Mouse (Mus musculus): Measurements from ENCODE around the gene Ifrd2.
"Not testable (repeated sequence)": the region's sequence is repeated elsewhere in the genome, so short reads cannot be mapped to it uniquely, and the experiment has no call there.

Gene Ifrd2

DNA sequence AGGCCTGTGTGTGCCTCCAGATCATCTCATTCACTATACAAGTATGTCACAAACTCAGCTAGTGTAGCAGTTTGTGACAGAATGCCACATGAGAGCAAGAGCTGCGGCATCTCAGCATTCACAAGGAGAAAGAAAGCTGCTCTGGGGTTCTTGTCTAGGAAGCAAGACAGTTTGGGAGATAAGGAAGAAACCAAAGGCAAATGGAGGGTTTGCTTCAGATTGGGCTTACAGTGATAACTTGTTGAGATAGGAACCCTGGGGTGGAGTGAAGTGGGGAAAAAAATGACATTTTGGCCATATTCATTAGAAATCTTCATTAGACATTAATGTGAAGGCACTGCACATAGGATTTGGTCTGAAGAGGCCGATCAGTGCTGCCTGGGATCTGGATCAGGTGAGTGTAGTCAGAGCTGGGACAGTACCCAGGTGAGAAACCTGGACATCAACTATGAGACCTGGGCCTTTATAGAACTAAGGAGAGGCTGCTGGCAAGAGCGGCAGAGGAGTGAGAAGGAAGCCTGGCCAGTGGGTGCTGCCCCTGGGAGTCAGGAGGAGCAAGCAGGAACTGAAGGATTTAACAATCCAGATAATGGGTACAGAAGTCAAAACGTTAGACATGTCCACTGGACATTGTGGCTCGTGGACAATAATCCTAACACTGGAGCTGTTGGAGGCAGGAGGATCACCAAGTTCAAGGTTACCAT, 34.6 kb upstream of the Ifrd2 start:
- no peak for DNase-seq (ENCODE audit: low spot score)

DNA sequence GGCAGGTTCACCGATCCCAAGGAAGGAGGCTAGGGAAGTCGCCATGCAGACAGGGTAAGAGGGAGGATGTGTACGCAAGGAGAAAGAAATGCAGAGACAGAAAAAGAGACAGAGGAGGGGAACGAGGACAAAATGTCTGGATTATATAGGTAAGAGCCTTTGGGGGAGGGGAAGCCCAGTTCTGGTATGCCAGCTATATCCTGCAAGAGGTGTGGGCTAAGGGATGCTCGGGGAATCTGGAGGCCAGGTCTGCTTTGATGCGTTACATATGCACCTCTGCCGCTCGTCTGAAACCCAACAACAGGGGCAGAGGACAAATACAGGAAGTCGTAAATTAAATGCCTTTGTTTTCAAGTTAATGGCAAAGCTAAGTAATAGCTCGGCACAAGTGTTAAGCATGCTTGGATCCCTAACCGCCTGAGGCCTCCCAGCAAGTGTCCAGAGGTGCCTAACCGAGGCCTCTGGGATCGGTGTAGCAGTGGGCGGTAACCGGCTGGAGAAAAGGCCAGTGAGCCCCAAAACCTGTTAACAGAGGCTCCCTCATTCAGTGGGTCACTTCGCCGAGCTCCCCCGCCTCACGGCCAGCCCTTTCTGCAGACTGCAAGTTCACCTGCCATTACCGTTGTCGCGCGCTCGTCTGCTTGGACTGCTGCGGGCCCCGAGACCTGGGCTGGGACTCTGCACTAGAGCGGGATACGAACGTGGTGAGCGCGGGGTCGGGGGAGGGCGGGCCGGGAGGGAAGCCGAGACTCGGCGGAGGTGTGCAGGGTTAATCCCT, 33.7 kb upstream of the Ifrd2 start:
- no peak for DNase-seq (ENCODE audit: low spot score)

DNA sequence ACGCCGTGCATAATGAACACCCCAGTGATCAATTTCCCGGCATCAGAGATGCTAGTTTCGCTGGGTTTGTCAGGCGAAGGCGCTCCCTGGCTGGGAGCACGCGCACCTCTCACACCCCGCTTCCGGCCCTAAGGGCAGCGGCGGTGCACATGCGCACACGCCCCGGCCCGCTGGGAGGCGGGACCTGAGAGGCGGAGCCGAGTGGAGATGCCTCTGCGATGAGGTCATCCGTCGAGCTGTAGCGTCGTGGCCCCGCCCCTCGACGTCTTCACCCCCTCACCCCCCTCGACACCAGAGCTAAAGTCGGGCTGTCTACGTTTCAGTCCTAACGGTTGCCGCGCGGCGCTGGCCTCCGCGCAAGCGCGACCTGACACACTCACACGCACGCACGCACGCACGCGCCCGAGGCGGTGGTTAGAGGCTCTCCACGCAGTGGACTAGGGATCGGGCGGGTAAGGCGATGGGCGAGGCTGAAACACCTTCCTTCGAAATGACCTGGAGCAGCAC, 33.1 kb upstream of the Ifrd2 start:
- DNase-seq (ENCODE audit: low spot score), result peak; percentile 97

DNA sequence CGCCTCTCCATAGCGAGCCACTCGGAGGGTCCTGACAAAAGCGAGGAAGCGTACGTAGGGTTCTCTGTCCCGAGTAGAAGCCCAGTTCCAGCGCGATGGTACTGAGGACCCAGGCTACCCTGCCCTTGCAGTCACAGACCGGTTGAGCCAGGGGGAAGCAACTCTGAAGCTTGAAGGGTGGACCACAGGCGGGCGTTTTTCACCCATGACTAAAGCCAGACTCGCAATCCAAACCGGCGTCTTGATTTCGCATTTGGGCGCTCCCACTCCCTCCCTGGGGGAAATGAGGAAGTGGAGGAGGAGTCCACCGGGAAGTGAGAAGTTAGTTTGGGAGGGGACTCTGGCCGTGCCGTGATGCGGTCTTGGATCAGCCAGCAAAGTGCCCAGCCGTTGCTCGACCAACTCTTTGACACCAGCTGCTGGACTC, 32.4 kb upstream of the Ifrd2 start:
- no peak for DNase-seq (ENCODE audit: low spot score)

DNA sequence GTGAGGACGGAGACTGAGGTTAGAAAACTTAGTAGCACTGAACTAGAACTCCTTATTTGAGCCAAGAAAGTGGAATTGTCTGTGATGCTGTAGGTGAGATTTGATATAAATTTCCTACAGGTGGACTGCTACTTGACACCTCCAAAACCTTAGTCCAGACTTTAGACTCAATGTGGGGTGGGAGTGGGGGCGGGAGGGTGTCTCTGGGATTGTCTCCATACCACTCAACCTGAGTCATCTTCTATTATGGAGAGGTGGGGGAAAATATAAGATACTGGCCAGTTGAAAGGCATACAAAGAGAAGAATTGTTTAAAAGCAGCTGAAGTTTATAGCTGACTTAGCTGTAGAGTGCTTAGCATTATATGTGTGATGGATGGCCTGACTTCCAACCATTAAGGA, 31.7 kb upstream of the Ifrd2 start:
- DNase-seq (ENCODE audit: low spot score), result no peak

DNA sequence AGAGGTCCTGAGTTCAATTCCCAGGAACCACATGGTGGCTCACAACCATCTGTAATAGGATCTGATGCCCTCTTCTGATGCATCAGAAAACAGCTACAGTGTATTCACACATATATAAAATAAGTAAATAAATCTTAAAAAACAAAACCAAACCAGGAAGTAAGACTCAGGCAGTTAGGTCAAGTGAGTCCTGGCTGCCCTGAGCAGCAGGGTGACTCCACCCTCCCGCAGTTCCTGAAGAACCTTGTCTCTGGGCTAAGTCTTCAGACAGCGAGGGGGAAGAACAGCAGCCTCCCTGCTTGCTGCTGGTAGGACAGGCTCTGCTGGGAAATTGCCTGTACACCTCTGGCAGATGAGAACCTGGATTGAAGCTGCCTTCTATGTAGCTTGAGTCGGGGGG, 31.1 kb upstream of the Ifrd2 start:
- DNase-seq (ENCODE audit: low spot score), result no peak

DNA sequence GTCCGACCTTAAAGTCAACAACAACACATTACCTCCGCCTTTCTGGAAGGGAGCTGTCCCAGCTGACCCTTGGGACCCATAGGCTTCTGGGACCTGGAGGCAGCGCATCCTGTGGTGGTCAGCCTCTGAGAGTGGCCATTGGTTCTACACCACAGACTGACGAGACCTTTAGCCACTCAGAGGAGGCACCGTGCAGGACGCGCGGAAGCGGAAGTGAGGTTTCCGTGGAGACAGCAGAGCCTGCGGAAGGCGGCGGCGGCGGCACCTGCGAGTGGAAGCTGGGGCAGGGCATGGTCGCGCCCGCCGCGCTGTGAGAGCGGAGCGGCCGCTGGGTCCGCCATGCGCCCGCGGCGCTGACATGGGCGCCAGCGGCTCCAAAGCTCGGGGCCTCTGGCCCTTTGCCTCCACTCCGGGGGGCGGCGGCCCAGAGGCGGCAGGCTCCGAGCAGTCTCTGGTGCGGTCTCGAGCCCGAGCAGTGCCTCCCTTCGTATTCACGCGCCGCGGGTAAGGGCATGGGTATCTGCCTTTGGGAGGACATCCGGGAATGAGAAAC, 24.3 kb upstream of the Ifrd2 start, which contains the start of gene Tusc2:
TSS of gene Tusc2 (plus strand) at position 227 of the 553 bp plus-strand sequence.
- DNase-seq (ENCODE audit: low spot score), result peak; percentile 90

DNA sequence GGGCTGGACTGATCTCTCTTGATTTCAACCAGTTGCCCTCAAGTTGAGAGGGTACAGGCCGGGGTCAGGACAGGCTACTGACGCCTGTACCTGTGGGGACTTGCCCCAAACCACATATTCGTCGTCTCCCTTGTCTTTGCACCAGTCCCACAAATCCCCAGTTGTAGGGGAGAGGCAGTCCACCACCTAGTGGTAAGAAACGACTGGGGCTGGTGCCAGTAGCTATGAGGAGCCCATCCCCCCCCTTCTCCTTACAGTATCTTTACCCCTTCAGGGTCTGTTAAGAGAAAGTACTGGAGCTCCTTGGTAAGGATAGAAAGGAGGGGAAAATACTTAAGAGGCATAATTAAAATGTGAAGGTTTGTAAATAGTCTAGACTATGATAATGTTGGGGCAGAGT, 21.9 kb upstream of the Ifrd2 start:
- DNase-seq (ENCODE audit: low spot score), result not testable (repeated sequence)

DNA sequence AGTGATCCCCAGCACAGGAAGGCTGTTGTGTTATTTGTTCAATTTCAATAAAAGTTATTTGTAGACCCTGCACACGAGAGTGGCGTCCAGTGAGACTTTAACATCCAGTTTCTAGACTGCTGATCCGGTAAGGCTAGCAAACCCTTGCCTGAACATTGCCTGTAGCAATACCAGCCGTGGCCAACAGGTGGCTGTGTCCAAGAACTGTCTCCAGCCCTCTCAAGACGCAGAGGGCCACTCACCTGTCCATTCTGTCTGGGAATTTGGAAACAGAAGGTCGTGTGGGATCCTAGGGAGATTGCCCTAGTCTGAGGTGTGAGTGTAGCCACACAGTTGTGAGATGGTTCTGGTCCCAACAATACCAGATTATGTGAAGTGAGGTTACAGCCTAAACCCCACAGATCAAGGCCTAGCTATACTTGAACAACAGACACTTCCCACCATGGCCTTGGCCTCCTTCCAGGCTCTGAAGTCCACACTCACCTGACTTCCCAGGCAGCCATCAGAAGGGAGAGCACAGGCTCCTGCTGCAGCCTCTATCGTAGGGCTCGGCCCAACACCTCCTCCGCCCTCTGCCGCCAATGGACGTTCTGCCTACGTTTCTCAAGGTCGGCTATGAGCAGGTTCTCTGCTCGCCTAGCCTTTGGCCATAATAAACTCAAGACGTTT, 21.3 kb upstream of the Ifrd2 start:
- peak; percentile 85 for DNase-seq (ENCODE audit: low spot score)

DNA sequence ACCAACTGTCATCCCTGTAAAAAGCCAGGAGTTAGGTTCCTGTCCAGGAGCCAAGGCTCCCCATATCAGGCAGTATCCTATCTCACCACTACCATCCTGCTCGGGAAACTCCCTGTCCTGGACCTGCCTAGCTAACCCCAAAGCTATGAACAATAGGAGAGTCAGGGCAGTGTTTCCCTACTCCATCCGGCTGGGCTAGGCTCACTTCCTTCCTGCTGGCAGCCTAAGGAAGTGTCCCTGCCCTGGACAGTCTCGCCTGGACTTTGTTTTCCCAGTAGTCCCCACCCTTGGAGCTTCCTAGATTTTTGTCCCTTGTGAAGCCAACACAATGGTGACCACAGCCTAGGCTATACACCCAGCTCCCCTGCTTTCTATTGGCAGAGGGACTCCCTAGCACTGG, 20.6 kb upstream of the Ifrd2 start:
- no peak for DNase-seq (ENCODE audit: low spot score)

DNA sequence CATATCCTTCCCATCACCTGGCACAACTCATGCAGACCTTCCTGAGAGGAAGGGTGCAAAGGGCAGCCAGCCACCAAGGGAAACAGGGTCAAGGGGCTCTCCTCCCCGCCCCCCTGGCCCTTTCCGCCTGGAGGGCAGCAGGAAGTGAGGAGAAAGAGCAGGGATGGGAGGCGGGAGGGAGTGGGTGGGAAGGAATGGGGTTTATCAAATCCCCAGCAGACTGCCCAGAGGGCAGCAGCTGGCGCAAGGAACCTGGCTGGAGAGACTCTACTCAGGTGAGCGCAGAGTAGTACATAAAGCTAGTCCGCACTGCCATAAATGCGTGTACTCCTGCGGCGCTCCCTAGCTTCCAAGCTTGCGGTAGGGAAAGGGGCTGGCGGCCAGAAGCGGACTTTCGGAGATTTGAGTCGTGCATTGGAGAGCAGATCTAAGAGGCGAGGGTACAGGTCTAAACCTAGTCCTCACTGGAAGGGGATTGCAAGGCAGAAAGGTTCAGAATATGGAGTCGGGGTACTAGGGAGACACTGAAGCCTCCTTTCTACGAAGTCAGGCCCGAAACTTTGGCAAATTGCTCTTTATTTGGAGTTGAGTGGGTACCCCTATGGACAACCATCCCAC, 19.6 kb upstream of the Ifrd2 start, which contains the start of gene Hyal2:
TSS of gene Hyal2 (plus strand) at position 244 of the 618 bp plus-strand sequence.
- DNase-seq (ENCODE audit: low spot score), result no peak

DNA sequence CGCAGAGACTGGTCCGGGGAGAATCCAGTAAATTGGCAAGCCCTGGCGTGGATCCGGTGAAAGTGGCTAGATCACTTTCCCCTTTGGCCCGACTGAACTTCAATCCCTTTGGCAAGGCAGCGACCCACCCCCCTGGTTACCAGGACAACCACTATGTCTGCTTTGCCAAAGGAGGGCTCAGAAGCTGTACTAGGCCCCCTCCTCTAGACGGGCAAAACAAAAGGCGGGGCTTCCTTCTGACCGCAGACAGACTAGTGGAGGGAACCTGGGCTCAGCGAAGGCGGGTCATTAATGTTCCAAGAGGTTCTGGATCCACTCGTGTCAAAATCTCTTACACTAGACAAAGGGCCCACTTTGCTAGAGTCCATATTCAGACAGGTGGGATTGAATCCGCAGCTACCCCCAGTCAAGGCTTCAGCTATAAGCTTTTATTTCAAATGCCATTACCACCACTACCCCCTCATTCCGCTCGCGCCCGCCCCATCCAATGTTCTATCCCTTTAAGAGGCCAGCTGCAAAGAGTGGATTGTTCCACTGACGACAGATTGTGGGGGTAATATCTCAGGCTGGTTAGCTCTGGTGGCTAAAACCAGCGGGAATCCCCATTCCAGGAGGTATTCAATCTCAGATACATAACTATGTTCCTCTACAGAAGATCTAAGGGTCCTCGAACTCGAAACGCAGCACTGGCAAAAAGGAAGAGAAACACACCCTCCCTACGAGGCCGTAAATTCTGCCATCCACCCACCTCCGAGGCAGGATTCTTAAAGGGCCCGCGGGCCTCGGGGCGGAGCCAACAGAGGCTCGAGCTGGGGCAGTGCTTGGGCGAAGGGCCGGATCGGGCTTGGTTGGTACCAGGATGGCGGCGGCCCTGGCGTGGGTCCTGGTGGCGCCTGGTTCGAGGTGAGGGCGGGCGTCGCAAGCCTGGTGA, 18.8 kb upstream of the Ifrd2 start:
- peak; percentile 89 for DNase-seq (ENCODE audit: low spot score)

DNA sequence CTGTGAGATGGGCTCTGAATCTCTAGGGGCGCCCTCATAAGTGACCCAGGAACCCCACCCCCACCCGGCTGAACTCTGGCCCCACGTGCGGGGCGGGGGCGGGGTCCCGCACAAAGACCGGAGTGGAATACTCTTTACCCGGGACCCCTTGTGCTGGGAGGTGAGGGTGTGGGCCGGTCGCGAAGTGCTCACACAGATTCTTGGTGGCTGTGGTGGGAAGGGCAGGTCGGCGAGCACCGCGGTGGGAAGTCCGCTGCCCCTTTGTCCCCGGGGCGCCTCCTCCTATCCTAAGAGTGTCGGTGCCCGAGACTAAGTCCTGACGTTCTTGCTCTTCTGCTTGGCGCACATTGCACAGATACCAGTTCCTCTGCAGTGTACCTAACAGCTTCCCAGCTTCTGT, 18.2 kb upstream of the Ifrd2 start:
- DNase-seq (ENCODE audit: low spot score), result no peak

DNA sequence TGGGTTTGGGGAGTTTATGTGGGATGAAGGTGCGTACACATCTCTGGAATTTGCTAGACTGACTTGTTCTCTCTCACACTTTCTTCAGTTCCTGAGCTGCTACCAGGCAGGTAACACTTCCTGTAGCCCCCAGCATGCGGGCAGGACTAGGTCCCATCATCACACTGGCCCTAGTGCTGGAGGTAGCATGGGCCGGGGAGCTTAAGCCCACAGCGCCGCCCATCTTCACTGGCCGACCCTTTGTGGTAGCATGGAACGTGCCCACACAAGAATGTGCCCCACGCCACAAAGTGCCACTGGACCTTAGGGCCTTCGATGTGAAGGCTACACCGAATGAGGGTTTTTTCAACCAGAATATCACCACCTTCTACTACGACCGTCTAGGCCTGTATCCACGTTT, 17.4 kb upstream of the Ifrd2 start:
- no peak for DNase-seq (ENCODE audit: low spot score)

DNA sequence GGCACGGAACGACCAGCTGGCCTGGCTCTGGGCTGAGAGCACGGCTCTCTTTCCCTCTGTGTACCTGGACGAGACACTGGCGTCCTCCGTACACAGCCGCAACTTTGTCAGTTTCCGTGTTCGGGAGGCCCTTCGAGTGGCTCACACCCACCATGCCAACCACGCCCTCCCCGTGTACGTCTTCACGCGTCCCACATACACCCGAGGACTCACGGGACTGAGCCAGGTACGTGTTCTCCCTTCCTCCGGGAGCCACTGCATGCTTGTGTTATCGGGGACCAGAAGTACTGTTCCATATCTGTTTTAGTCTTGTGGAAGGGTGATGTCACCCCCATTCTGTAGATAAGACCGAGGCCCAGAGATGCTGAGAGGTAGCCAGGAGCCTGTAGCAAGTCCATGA, 16.6 kb upstream of the Ifrd2 start:
- DNase-seq (ENCODE audit: low spot score), result peak; percentile 80

DNA sequence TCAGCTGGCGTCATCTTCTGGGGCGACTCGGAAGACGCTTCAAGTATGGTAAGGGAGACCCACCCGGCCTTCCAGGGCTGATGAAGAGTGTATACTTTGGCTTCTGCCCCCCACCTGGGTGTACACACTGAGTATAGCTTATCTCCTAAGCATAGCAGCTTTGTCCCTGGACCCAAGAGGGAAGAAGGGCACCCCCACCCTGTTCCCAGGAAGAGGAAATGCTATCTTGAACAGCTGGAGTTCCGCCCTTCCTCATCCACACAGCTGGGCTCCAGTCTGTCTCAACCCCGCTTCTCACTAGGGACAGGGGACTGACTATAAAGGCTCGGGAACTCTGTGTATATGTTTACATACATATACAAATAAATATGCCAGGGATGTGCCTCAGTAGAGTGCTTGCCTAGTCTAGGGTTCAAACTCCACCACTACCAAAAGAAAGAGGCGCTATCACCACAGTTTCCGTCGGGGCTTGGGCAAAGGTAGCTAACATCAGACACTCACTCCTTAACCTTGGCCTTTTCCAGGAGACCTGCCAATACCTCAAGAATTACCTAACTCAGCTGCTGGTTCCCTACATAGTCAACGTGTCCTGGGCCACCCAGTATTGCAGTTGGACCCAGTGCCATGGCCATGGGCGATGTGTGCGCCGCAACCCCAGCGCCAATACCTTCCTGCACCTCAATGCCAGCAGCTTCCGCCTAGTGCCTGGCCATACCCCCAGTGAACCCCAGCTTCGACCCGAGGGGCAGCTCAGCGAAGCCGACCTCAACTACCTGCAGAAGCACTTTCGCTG, 15.7 kb upstream of the Ifrd2 start:
- DNase-seq (ENCODE audit: low spot score), result no peak

DNA sequence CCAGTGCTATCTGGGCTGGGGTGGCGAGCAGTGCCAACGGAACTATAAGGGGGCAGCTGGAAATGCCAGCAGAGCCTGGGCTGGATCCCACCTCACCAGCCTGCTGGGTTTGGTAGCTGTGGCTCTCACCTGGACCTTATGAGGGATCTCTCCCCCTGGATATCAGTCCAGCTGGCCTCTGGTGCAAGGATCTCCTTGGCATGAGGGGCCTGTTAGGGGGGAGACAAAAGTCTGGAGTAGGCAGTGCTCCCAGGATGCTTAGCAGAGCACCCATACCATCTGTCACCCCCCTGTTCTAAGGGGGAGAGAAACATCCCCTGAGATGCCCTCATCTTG, 15.1 kb upstream of the Ifrd2 start:
- DNase-seq (ENCODE audit: low spot score), result no peak

DNA sequence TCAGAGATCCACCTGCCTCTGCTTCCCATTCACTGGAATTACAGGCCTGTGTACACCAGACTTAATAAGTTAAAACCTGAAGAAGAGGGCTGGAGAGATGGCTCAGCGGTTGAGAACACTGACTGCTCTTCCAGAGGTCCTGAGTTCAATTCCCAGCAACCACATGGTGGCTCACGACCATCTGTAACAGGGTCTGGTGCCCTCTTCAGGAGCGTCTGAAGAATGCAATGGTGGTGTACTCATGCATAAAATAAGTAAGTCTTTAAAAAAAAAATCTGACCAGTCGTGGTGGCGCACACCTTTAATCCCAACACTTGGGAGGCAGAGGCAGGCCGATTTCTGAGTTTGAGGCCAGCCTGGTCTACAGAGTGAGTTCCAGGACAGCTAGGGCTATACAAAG, 13.7 kb upstream of the Ifrd2 start:
- DNase-seq (ENCODE audit: low spot score), result not testable (repeated sequence)

DNA sequence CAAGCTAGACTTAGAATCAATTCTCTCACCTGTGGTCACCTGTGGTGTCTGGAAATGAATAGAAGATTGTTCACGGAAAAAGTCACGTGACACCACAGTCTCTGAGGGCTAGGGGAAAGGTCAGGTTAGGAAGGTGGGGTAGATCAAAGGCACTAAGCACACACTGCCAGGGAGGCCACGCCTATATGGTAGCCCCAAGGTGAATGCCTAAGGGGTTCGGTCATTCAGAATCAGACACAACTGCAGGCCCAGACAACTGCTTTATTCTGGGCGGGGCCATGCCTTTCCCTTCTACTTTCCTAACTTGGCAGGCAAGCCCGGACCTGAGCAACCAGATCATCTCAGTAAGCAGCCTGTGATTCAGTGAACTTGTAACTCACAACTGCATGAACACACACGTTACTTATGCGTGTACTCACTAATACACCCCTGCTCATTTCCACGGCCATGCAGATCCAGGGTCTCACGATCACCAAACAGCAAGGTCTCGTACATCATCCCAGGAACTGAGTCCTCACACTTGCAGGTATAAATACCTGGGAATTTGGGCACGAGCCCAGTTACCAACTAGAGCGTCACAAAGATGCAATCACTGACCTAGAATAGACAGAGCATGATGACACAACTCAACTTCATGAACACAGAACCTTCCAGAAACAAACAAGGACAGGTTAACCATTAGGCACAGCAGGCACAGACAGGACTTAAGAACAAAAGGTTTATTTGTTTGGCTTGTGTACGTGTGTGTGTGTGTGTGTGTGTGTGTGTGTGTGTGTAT, 11.7 kb upstream of the Ifrd2 start:
- no peak for DNase-seq (ENCODE audit: low spot score)

Measured in c-Kit-positive CD71-positive TER-119-positive erythroid progenitor cells, embryonic 14.5 days (primary cell).